Mouse (Mus musculus) ES-E14 (cell line): ENCODE data around the gene Gm10428.

Source experiments
- CHD2 ChIP-seq: IDR thresholded peaks from 2 replicates; pipeline ENCODE4 v1.6.1; 2014; ENCODE audit warnings: mild to moderate bottlenecking, low read depth, low read length, inconsistent platforms
- HCFC1 ChIP-seq: IDR thresholded peaks from 2 replicates; pipeline ENCODE4 v1.6.1; 2012; ENCODE audit warnings: low read length, inconsistent platforms, borderline replicate concordance; ENCODE audit not compliant: insufficient read depth
- MAFK ChIP-seq: IDR thresholded peaks from 2 replicates; pipeline ENCODE4 v1.6.1; 2014; ENCODE audit warnings: mild to moderate bottlenecking, low read depth, low read length, inconsistent platforms; ENCODE audit not compliant: insufficient read depth
- ZNF384 ChIP-seq: IDR thresholded peaks from 2 replicates; pipeline ENCODE4 v1.6.1; 2012; ENCODE audit warnings: low read depth, low read length, inconsistent platforms

- TF ChIP-seq ZNF384 (no peak), CHD2 (no peak), MAFK (no peak), HCFC1 (no peak)
These were observed 42.2 kb upstream of the Gm10428 start for GRCm38 (mm10) chr11:62710657-62711056.
